Mouse (Mus musculus) CD4-positive naive resting alpha-beta T cell, adult 57 days (primary cell): ENCODE measurements around the gene Apol9a. TPM values are rescaled to one million over a fixed set of nuclear protein-coding genes. Genes with fewer than 3 reads are reported as not detected.

Experiments
- total RNA-seq: library from RNA; stranded (reverse); gene quantifications from one replicate; pipeline ENCODE4 v1.2.4, GENCODE M21; 2023

Gene Apol9a
- 7.3 TPM for total RNA-seq

GRCm38 (mm10) chr15:77411035-77411434, at the start of gene Apol9a:
Gene Apol9a, minus strand, starts transcription at chr15:77411135.

GRCm38 (mm10) chr15:77447392-77447791, 36.5 kb upstream of the Apol9a start, which contains the start of gene Apol7b:
Gene Apol7b, minus strand, starts transcription at chr15:77447492.

GRCm38 (mm10) chr15:77399027-77399426, 11.9 kb downstream of the Apol9a start, which contains the start of gene Apol7a:
Gene Apol7a, minus strand, starts transcription at chr15:77399110.

Other genes starting within 250 kb of the Apol9a start
- gene Rbfox2, start 104.1 kb downstream of the Apol9a start, total RNA-seq, result 0.80 TPM
- not detected for gene Apol7a, start 12.0 kb downstream of the Apol9a start, total RNA-seq
- gene Apol7b, start 36.4 kb upstream of the Apol9a start, total RNA-seq, result 0.74 TPM
- gene Apol10a, start 65.9 kb upstream of the Apol9a start, total RNA-seq, result not detected
- 2.8 TPM for gene Apol11a, start 97.1 kb upstream of the Apol9a start, total RNA-seq
- gene Apol7c, start 122.2 kb upstream of the Apol9a start, total RNA-seq, result 1.2 TPM
- gene 1700025B11Rik, start 150.8 kb upstream of the Apol9a start, total RNA-seq, result not detected
- 1.5 TPM for gene Apol10b, start 185.0 kb upstream of the Apol9a start, total RNA-seq
- gene Gm36245, start 188.1 kb upstream of the Apol9a start, total RNA-seq, result not detected
- gene Apol11b, start 232.2 kb upstream of the Apol9a start, total RNA-seq, result 8.5 TPM